Mouse (Mus musculus): Measurements from ENCODE around the gene Tead1. TPM values are rescaled to one million over a fixed set of nuclear protein-coding genes. Genes with fewer than 3 reads are reported as not detected.

Tead1 gene
- polyA plus RNA-seq, 1 experiment, result not detected

- 68% methylated on average over 6 of the region's 6 CpGs for WGBS
- TF ChIP-seq CTCF (IDR thresholded peaks at IDR 0.05; ENCODE audit: insufficient read depth, low read depth, low read length) (no peak), POLR2A (IDR thresholded peaks at IDR 0.05; ENCODE audit: insufficient read depth, low read depth, low read length) (no peak)
- no peak overlapping the region for H3K27ac ChIP-seq (ENCODE audit: insufficient read depth, low read depth, low read length)
- peaks cover 3% of the 10 kb centered on the region; the same call in 1 of the 2 replicates for H3K4me1 ChIP-seq (ENCODE audit: control insufficient read depth, insufficient read depth, low read length)
- no peak overlapping the region for H3K4me3 ChIP-seq (ENCODE audit: insufficient read depth, low read depth, low read length)
These were observed 74.2 kb downstream of the Tead1 start for GRCm38 (mm10) chr7:112753314-112753713.

- Histone ChIP-seq H3K4me3 (ENCODE audit: insufficient read depth, low read depth, low read length) (no peak overlapping the region), H3K27ac (ENCODE audit: insufficient read depth, low read depth, low read length) (no peak overlapping the region), H3K4me1 (ENCODE audit: control insufficient read depth, insufficient read depth, low read length) (peaks cover 22% of the 10 kb centered on the region)
- no peak for TF ChIP-seq POLR2A (IDR thresholded peaks at IDR 0.05; ENCODE audit: insufficient read depth, low read depth, low read length)
- TF ChIP-seq CTCF (IDR thresholded peaks at IDR 0.05; ENCODE audit: insufficient read depth, low read depth, low read length), result no peak
- WGBS, result 89% methylated on average over 23 of the region's 23 CpGs
These were observed 80.3 kb downstream of the Tead1 start for GRCm38 (mm10) chr7:112759359-112759975.

- 0 out of 2 replicates have a peak overlapping the region, but pooled peaks have one; percentile 29 for H3K27ac ChIP-seq (ENCODE audit: insufficient read depth, low read depth, low read length)
- 78% methylated on average over 3 of the region's 3 CpGs for WGBS
- peaks cover 22% of the 10 kb centered on the region for H3K4me1 ChIP-seq (ENCODE audit: control insufficient read depth, insufficient read depth, low read length)
- no peak for TF ChIP-seq POLR2A (IDR thresholded peaks at IDR 0.05; ENCODE audit: insufficient read depth, low read depth, low read length)
- TF ChIP-seq CTCF (IDR thresholded peaks at IDR 0.05; ENCODE audit: insufficient read depth, low read depth, low read length), result no peak
- no peak overlapping the region for H3K4me3 ChIP-seq (ENCODE audit: insufficient read depth, low read depth, low read length)
These were observed 81.2 kb downstream of the Tead1 start for GRCm38 (mm10) chr7:112760293-112760692.

GRCm38 (mm10) chr7:112760782-112761181, 81.7 kb downstream of the Tead1 start:
- WGBS, result 25% methylated on average over 8 of the region's 8 CpGs
- TF ChIP-seq POLR2A (IDR thresholded peaks at IDR 0.05; ENCODE audit: insufficient read depth, low read depth, low read length) (no peak), CTCF (IDR thresholded peaks at IDR 0.05; ENCODE audit: insufficient read depth, low read depth, low read length) (no peak)
- Histone ChIP-seq H3K4me1 (ENCODE audit: control insufficient read depth, insufficient read depth, low read length) (peaks cover 22% of the 10 kb centered on the region), H3K27ac (ENCODE audit: insufficient read depth, low read depth, low read length) (0 out of 2 replicates have a peak overlapping the region, but pooled peaks have one; percentile 29), H3K4me3 (ENCODE audit: insufficient read depth, low read depth, low read length) (peak overlapping the region; percentile 17; the same call in 1 of the 2 replicates)

- WGBS, result 79% methylated on average over 2 of the region's 2 CpGs
- peaks cover 19% of the 10 kb centered on the region for H3K4me1 ChIP-seq (ENCODE audit: control insufficient read depth, insufficient read depth, low read length)
These were observed 83.8 kb downstream of the Tead1 start for GRCm38 (mm10) chr7:112762870-112763269.

GRCm38 (mm10) chr7:112763513-112763912, 84.4 kb downstream of the Tead1 start:
- Histone ChIP-seq H3K4me1 (ENCODE audit: control insufficient read depth, insufficient read depth, low read length) (peaks cover 19% of the 10 kb centered on the region), H3K27ac (ENCODE audit: insufficient read depth, low read depth, low read length) (no peak overlapping the region), H3K4me3 (ENCODE audit: insufficient read depth, low read depth, low read length) (no peak overlapping the region)
- TF ChIP-seq CTCF (IDR thresholded peaks at IDR 0.05; ENCODE audit: insufficient read depth, low read depth, low read length), result no peak
- TF ChIP-seq POLR2A (IDR thresholded peaks at IDR 0.05; ENCODE audit: insufficient read depth, low read depth, low read length), result no peak
- whole genome bisulfite sequencing, result 77% methylated on average over 3 of the region's 3 CpGs

More at GRCm38 (mm10) chr7:112762870-112763269, 83.8 kb downstream of the Tead1 start:
- no peak overlapping the region for H3K27ac ChIP-seq (ENCODE audit: insufficient read depth, low read depth, low read length)
- TF ChIP-seq POLR2A (IDR thresholded peaks at IDR 0.05; ENCODE audit: insufficient read depth, low read depth, low read length) (no peak), CTCF (IDR thresholded peaks at IDR 0.05; ENCODE audit: insufficient read depth, low read depth, low read length) (no peak)
- H3K4me3 ChIP-seq (ENCODE audit: insufficient read depth, low read depth, low read length), result no peak overlapping the region

- peaks cover 14% of the 10 kb centered on the region for H3K4me1 ChIP-seq (ENCODE audit: control insufficient read depth, insufficient read depth, low read length)
- TF ChIP-seq POLR2A (IDR thresholded peaks at IDR 0.05; ENCODE audit: insufficient read depth, low read depth, low read length) (no peak), CTCF (IDR thresholded peaks at IDR 0.05; ENCODE audit: insufficient read depth, low read depth, low read length) (no peak)
- 73% methylated on average over 4 of the region's 4 CpGs for WGBS
- H3K27ac ChIP-seq (ENCODE audit: insufficient read depth, low read depth, low read length), result no peak overlapping the region
- H3K4me3 ChIP-seq (ENCODE audit: insufficient read depth, low read depth, low read length), result no peak overlapping the region
These were observed 85.8 kb downstream of the Tead1 start for GRCm38 (mm10) chr7:112764921-112765320.

- TF ChIP-seq CTCF (IDR thresholded peaks at IDR 0.05; ENCODE audit: insufficient read depth, low read depth, low read length), result no peak
- TF ChIP-seq POLR2A (IDR thresholded peaks at IDR 0.05; ENCODE audit: insufficient read depth, low read depth, low read length), result no peak
- 86% methylated on average over 2 of the region's 2 CpGs for WGBS
- no peak overlapping the region for H3K27ac ChIP-seq (ENCODE audit: insufficient read depth, low read depth, low read length)
- peaks cover 8% of the 10 kb centered on the region for H3K4me1 ChIP-seq (ENCODE audit: control insufficient read depth, insufficient read depth, low read length)
- no peak overlapping the region for H3K4me3 ChIP-seq (ENCODE audit: insufficient read depth, low read depth, low read length)
These were observed 90.7 kb downstream of the Tead1 start for GRCm38 (mm10) chr7:112769866-112770265.

GRCm38 (mm10) chr7:112771461-112771860, 92.3 kb downstream of the Tead1 start:
- Histone ChIP-seq H3K4me1 (ENCODE audit: control insufficient read depth, insufficient read depth, low read length) (peaks cover 8% of the 10 kb centered on the region), H3K4me3 (ENCODE audit: insufficient read depth, low read depth, low read length) (no peak overlapping the region), H3K27ac (ENCODE audit: insufficient read depth, low read depth, low read length) (no peak overlapping the region)
- TF ChIP-seq CTCF (IDR thresholded peaks at IDR 0.05; ENCODE audit: insufficient read depth, low read depth, low read length) (no peak), POLR2A (IDR thresholded peaks at IDR 0.05; ENCODE audit: insufficient read depth, low read depth, low read length) (no peak)
- 79% methylated on average over 6 of the region's 6 CpGs for WGBS
